23 mouse cellular contexts compared by ENCODE assay signal in genomic region chr16:55540336-55541015, GRCm38 (mm10).
A peak's percentile ranks its signal among the peaks of the same experiment; 100 is the strongest.
DNase-seq lines count a peak whose midpoint lies in the region; ATAC-seq and TF ChIP-seq lines count a peak whose summit lies in the region.
"Had no signal": no experiment of that assay in that cellular context is flagged by ENCODE, and none has a peak within 500 bp of the region (broad histone marks: within the 10 kb centered on the region; RNA-seq: fewer than 3 reads in every experiment).

No protein-coding gene starts in this region.

- in situ Hi-C loops in Patski (cut with MboI; ENCODE audit: low pct_unique_long_range_greater_than_20kb) = no loop called here

- no peak for TF ChIP-seq POLR2A in myocyte (IDR thresholded peaks at IDR 0.05; ENCODE audit: insufficient read length, low read depth)

- no peaks in the 10 kb centered on the region for H3K79me2 ChIP-seq in myocyte (ENCODE audit: control insufficient read depth, insufficient read depth)

- H3K36me3 ChIP-seq in myocyte (ENCODE audit: control insufficient read depth, insufficient read depth) = no peaks in the 10 kb centered on the region
- H3K36me3 ChIP-seq: hindbrain, embryonic 12.5 days; hindbrain, embryonic 15.5 days had no signal

- peak; percentile 66 for DNase-seq in 3134 (ENCODE audit: extremely low read depth, insufficient read length, low spot score)
- DNase-seq in 416B (ENCODE audit: low read depth) = peak; percentile 79
- no peak for DNase-seq in Patski (ENCODE audit: low read depth, low spot score)
- no peak for DNase-seq in layer of hippocampus, postnatal 36 days
- DNase-seq in lung, postnatal 10 days = no peak
- DNase-seq in embryo, embryonic 11 days = no peak
- DNase-seq: adrenal gland, postnatal 10 days; adrenal gland, postnatal 36 days; B cell, adult 2 months; cerebellum, adult 11 months; cerebellum, adult 2 months; cerebellum, adult 9-11 months; cerebellum, postnatal 25 days; forebrain, postnatal 0 days; gastrocnemius, adult 2 months; gastrocnemius, postnatal 14 days; heart, adult 11 months had no signal

- H3K4me2 ChIP-seq in myocyte (ENCODE audit: low read depth) = peak overlapping the region; percentile 55
- H3K4me2 ChIP-seq: heart, embryonic 11.5 days; hindbrain, embryonic 12.5 days; hindbrain, embryonic 15.5 days had no signal

- H3K27me3 ChIP-seq in Patski (no peaks in the 10 kb centered on the region), myocyte (ENCODE audit: control insufficient read depth, insufficient read depth, insufficient read length) (no peaks in the 10 kb centered on the region)
- H3K27me3 ChIP-seq: hindbrain, embryonic 12.5 days; hindbrain, embryonic 15.5 days had no signal

- POLR2A ChIA-PET in Patski (lab: Charles Lee) = no interaction called here

- peak; percentile 51 for ATAC-seq in Patski
- ATAC-seq: CD4-positive, CD25-positive, alpha-beta regulatory T cell, adult 4 months; forebrain, embryonic 14.5 days; forebrain, postnatal 0 days had no signal

- H3ac ChIP-seq in myocyte (ENCODE audit: control insufficient read depth, insufficient read length) = no peak overlapping the region

- CTCF ChIA-PET in Patski (lab: Charles Lee) = interaction anchor here (1.5 kb wide), 1 partner anchor 191 kb away, joined by 3 read pairs; no protein-coding TSS in a partner anchor

- no peak for TF ChIP-seq CTCF in Patski (IDR thresholded peaks at IDR 0.05)

- no peak overlapping the region for H3K4me3 ChIP-seq in myocyte
- H3K4me3 ChIP-seq: gastrocnemius, adult 2 months; hindbrain, embryonic 12.5 days; hindbrain, embryonic 15.5 days had no signal

TF ChIP-seq in myocyte, 11 proteins besides CTCF, POLR2A, EP300 and RAD21:
- TF ChIP-seq MYOD1 (IDR thresholded peaks at IDR 0.05; ENCODE audit: control insufficient read depth in 1 of 3, insufficient read length in 2 of 3, low read depth in 2 of 3) (no peak), CEBPB (IDR thresholded peaks at IDR 0.05; ENCODE audit: insufficient read depth, poor library complexity, severe bottlenecking) (no peak), SRF (IDR thresholded peaks at IDR 0.05; ENCODE audit: control insufficient read depth, insufficient read length, low read depth) (no peak)

Comparison
In these comparisons a context has a peak if more than half of its experiments do, and no peak if none do; other contexts are left out.
1. DNase-seq: peak in 3134 (single experiment) and 416B (single experiment); none in Patski (single experiment), layer of hippocampus, postnatal 36 days (0 of 2), lung, postnatal 10 days (single experiment) and embryo, embryonic 11 days (single experiment).